9 mouse cellular contexts compared by ENCODE assay signal in the genomic region with DNA sequence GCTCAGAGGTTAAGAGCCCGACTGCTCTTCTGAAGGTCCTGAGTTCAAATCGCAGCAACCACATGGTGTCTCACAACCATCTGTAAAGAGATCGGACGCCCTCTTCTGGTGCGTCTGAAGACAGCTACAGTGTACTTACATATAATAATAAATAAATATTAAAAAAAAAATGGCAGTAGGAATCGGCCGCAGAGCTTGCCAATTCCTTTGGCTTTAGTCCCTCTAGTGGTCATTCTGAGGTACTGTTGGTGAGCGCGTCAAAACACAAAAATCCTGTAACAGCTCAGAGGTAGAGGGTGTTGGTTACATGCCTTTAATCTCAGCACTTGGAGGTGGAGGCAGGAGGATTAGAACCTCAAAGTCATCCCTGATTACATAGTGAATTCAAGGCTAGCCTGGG. TPM values are rescaled to one million over a fixed set of nuclear protein-coding genes. Genes with fewer than 3 reads are reported as not detected.
DNase-seq lines count a peak whose midpoint lies in the region; ATAC-seq and TF ChIP-seq lines count a peak whose summit lies in the region.
"Had no signal": no experiment of that assay in that cellular context is flagged by ENCODE, and none has a peak within 500 bp of the region (broad histone marks: within the 10 kb centered on the region; RNA-seq: fewer than 3 reads in every experiment).

No protein-coding gene starts in this region.

- no peaks in the 10 kb centered on the region for H3K9me3 ChIP-seq in midbrain, embryonic 10.5 days (replicated peaks)
- no peaks in the 10 kb centered on the region for H3K9me3 ChIP-seq in midbrain, embryonic 15.5 days
- no peaks in the 10 kb centered on the region for H3K9me3 ChIP-seq in forebrain, embryonic 14.5 days (replicated peaks; ENCODE audit: control insufficient read depth, low read length)
- no peaks in the 10 kb centered on the region for H3K9me3 ChIP-seq in liver, embryonic 13.5 days (replicated peaks)
- H3K9me3 ChIP-seq in neural tube, embryonic 11.5 days (ENCODE audit: control insufficient read depth, low read length), result no peaks in the 10 kb centered on the region
- H3K9me3 ChIP-seq: stomach, embryonic 15.5 days had no signal

- WGBS in midbrain, embryonic 10.5 days, result 21% methylated on average over 9 of the region's 9 CpGs
- WGBS in midbrain, embryonic 15.5 days, result 21% methylated on average over 9 of the region's 9 CpGs
- whole genome bisulfite sequencing in forebrain, embryonic 14.5 days, result 21% methylated on average over 9 of the region's 9 CpGs
- WGBS in kidney, adult 2 months, result 16% methylated on average over 9 of the region's 9 CpGs
- WGBS in liver, embryonic 13.5 days (ENCODE audit: insufficient replicate concordance), result 16% methylated on average over 9 of the region's 9 CpGs
- WGBS in neural tube, embryonic 11.5 days, result 23% methylated on average over 9 of the region's 9 CpGs

- no peak overlapping the region for H3K27ac ChIP-seq in midbrain, embryonic 10.5 days (replicated peaks)
- no peak overlapping the region for H3K27ac ChIP-seq in midbrain, embryonic 15.5 days
- no peak overlapping the region for H3K27ac ChIP-seq in forebrain, embryonic 14.5 days (ENCODE audit: low read depth, low read length)
- H3K27ac ChIP-seq in kidney, adult 2 months (ENCODE audit: insufficient read depth, low read depth, low read length), result no peak overlapping the region
- no peak overlapping the region for H3K27ac ChIP-seq in liver, embryonic 13.5 days
- no peak overlapping the region for H3K27ac ChIP-seq in neural tube, embryonic 11.5 days (ENCODE audit: low read depth, low read length)
- H3K27ac ChIP-seq: stomach, embryonic 15.5 days had no signal

- no peak for TF ChIP-seq POLR2A in kidney, adult 2 months (IDR thresholded peaks at IDR 0.05; ENCODE audit: low read depth, low read length)

- no peak for ATAC-seq in midbrain, embryonic 15.5 days (replicated peaks)
- peak; percentile 18; the same call in 1 of the 2 replicates for ATAC-seq in forebrain, embryonic 14.5 days
- no peak for ATAC-seq in liver, embryonic 13.5 days (ENCODE audit: low read depth)
- ATAC-seq in neural tube, embryonic 11.5 days (ENCODE audit: insufficient read depth, low FRiP score, low TSS enrichment), result peak; percentile 11; the same call in 1 of the 2 replicates

- no peak overlapping the region for H3K4me3 ChIP-seq in midbrain, embryonic 10.5 days
- H3K4me3 ChIP-seq in midbrain, embryonic 15.5 days, result no peak overlapping the region
- no peak overlapping the region for H3K4me3 ChIP-seq in forebrain, embryonic 14.5 days (ENCODE audit: low read depth, low read length)
- no peak overlapping the region for H3K4me3 ChIP-seq in kidney, adult 2 months (ENCODE audit: insufficient read depth, low read depth, low read length)
- no peak overlapping the region for H3K4me3 ChIP-seq in liver, embryonic 13.5 days (replicated peaks)
- H3K4me3 ChIP-seq in neural tube, embryonic 11.5 days (ENCODE audit: low read depth, low read length), result no peak overlapping the region
- H3K4me3 ChIP-seq: stomach, embryonic 15.5 days had no signal

- H3K4me1 ChIP-seq in midbrain, embryonic 10.5 days, result peaks cover 11% of the 10 kb centered on the region
- H3K4me1 ChIP-seq in midbrain, embryonic 15.5 days, result peaks cover 9% of the 10 kb centered on the region
- H3K4me1 ChIP-seq in forebrain, embryonic 14.5 days (ENCODE audit: control insufficient read depth, insufficient read depth, low read length), result peaks cover 6% of the 10 kb centered on the region
- no peaks in the 10 kb centered on the region for H3K4me1 ChIP-seq in kidney, adult 2 months (ENCODE audit: control insufficient read depth, insufficient read depth, low read length)
- peaks cover 15% of the 10 kb centered on the region for H3K4me1 ChIP-seq in liver, embryonic 13.5 days (replicated peaks)
- H3K4me1 ChIP-seq in neural tube, embryonic 11.5 days (ENCODE audit: control insufficient read depth, insufficient read depth, low read length), result peaks cover 6% of the 10 kb centered on the region
- H3K4me1 ChIP-seq: stomach, embryonic 15.5 days had no signal

- peak; percentile 53 for DNase-seq in midbrain, embryonic 10.5 days (ENCODE audit: low spot score)
- DNase-seq in c-Kit-negative CD71-positive TER-119-positive erythroid progenitor cells, embryonic 14.5 days (ENCODE audit: low read depth, low spot score), result peak; percentile 65
- DNase-seq in forebrain, embryonic 14.5 days (ENCODE audit: low spot score), result peak; percentile 80
- peak; percentile 71 for DNase-seq in kidney, adult 2 months
- DNase-seq in liver, embryonic 13.5 days, result peak; percentile 53
- DNase-seq in neural tube, embryonic 11.5 days (ENCODE audit: low spot score), result peak; percentile 67
- peak; percentile 50 for DNase-seq in telencephalon, adult 2 months (ENCODE audit: low read depth, low spot score)

- H3K4me2 ChIP-seq in midbrain, embryonic 15.5 days, result no peak overlapping the region
- no peak overlapping the region for H3K4me2 ChIP-seq in forebrain, embryonic 14.5 days (ENCODE audit: low read length)
- 0 out of 2 replicates have a peak overlapping the region, but pooled peaks have one; percentile 8 for H3K4me2 ChIP-seq in liver, embryonic 13.5 days
- H3K4me2 ChIP-seq in neural tube, embryonic 11.5 days (ENCODE audit: low read depth), result no peak overlapping the region
- H3K4me2 ChIP-seq: stomach, embryonic 15.5 days had no signal

- no peaks in the 10 kb centered on the region for H3K36me3 ChIP-seq in midbrain, embryonic 10.5 days
- no peaks in the 10 kb centered on the region for H3K36me3 ChIP-seq in midbrain, embryonic 15.5 days (replicated peaks)
- no peaks in the 10 kb centered on the region for H3K36me3 ChIP-seq in forebrain, embryonic 14.5 days (ENCODE audit: control insufficient read depth, insufficient read depth, low read length)
- H3K36me3 ChIP-seq in kidney, adult 2 months (ENCODE audit: control insufficient read depth, insufficient read depth, low read length), result no peaks in the 10 kb centered on the region
- H3K36me3 ChIP-seq in liver, embryonic 13.5 days, result no peaks in the 10 kb centered on the region
- H3K36me3 ChIP-seq in neural tube, embryonic 11.5 days (ENCODE audit: control insufficient read depth, insufficient read depth, low read length), result no peaks in the 10 kb centered on the region
- H3K36me3 ChIP-seq: stomach, embryonic 15.5 days had no signal

- no peak overlapping the region for H3K9ac ChIP-seq in midbrain, embryonic 15.5 days
- no peak overlapping the region for H3K9ac ChIP-seq in forebrain, embryonic 14.5 days (ENCODE audit: low read length)
- no peak overlapping the region for H3K9ac ChIP-seq in liver, embryonic 13.5 days
- H3K9ac ChIP-seq in neural tube, embryonic 11.5 days (ENCODE audit: low read length), result no peak overlapping the region
- H3K9ac ChIP-seq: stomach, embryonic 15.5 days had no signal

- H3K27me3 ChIP-seq in midbrain, embryonic 10.5 days (ENCODE audit: low read depth, poor library complexity, severe bottlenecking), result peaks cover 16% of the 10 kb centered on the region
- peaks cover 3% of the 10 kb centered on the region; the same call in 1 of the 2 replicates for H3K27me3 ChIP-seq in midbrain, embryonic 15.5 days (replicated peaks)
- H3K27me3 ChIP-seq in forebrain, embryonic 14.5 days (replicated peaks; ENCODE audit: control insufficient read depth, insufficient read depth, low read length), result no peaks in the 10 kb centered on the region; the same call in 1 of the 2 replicates
- H3K27me3 ChIP-seq in kidney, adult 2 months (replicated peaks; ENCODE audit: control insufficient read depth, insufficient read depth, low read length), result no peaks in the 10 kb centered on the region
- H3K27me3 ChIP-seq in liver, embryonic 13.5 days, result no peaks in the 10 kb centered on the region
- no peaks in the 10 kb centered on the region for H3K27me3 ChIP-seq in neural tube, embryonic 11.5 days (ENCODE audit: control insufficient read depth, insufficient read depth, low read length)
- H3K27me3 ChIP-seq: stomach, embryonic 15.5 days had no signal

- peak; percentile 59 for TF ChIP-seq CTCF in kidney, adult 2 months (conservative IDR thresholded peaks at IDR 0.05; ENCODE audit: insufficient read depth, insufficient read length, low read depth, low read length)

RNA-seq across cellular contexts. Expression of gene Sirt1, which starts 4.0 kb away (rescaled TPM):
- polyA plus RNA-seq in midbrain, embryonic 10.5 days (2016; fragmentation: Nextera tagmentation; extraction: Ambion mirVana), result 4.9 and 6.2 TPM in 2 replicates
- polyA plus RNA-seq in midbrain, embryonic 15.5 days (2015; fragmentation: Nextera tagmentation; extraction: Ambion mirVana), result 5.7 and 6.1 TPM in 2 replicates
- 5.6 and 6.2 TPM in 2 replicates for polyA plus RNA-seq in forebrain, embryonic 14.5 days (2014; fragmentation: Nextera tagmentation; extraction: Ambion mirVana)
- polyA plus RNA-seq in kidney, adult 2 months (2012; rRNA removed), result 3.3 and 4.6 TPM in 2 replicates
- polyA plus RNA-seq in liver, embryonic 13.5 days (2015; fragmentation: Nextera tagmentation; extraction: Ambion mirVana), result 3.1 and 3.3 TPM in 2 replicates
- polyA plus RNA-seq in neural tube, embryonic 11.5 days (2014; fragmentation: Nextera tagmentation; extraction: Ambion mirVana), result 10.9 and 13.3 TPM in 2 replicates

RNA-seq across cellular contexts. Expression of gene Dnajc12, which starts 4.8 kb away (rescaled TPM):
- polyA plus RNA-seq in midbrain, embryonic 10.5 days (2016; fragmentation: Nextera tagmentation; extraction: Ambion mirVana), result 11.9 and 15.2 TPM in 2 replicates
- polyA plus RNA-seq in midbrain, embryonic 15.5 days (2015; fragmentation: Nextera tagmentation; extraction: Ambion mirVana), result 18.0 and 20.3 TPM in 2 replicates
- polyA plus RNA-seq in forebrain, embryonic 14.5 days (2014; fragmentation: Nextera tagmentation; extraction: Ambion mirVana), result 9.8 and 11.2 TPM in 2 replicates
- 44.3 and 70.7 TPM in 2 replicates for polyA plus RNA-seq in kidney, adult 2 months (2012; rRNA removed)
- polyA plus RNA-seq in liver, embryonic 13.5 days (2015; fragmentation: Nextera tagmentation; extraction: Ambion mirVana), result 16.5 and 18.1 TPM in 2 replicates
- polyA plus RNA-seq in neural tube, embryonic 11.5 days (2014; fragmentation: Nextera tagmentation; extraction: Ambion mirVana), result 16.0 and 16.8 TPM in 2 replicates

RNA-seq across cellular contexts. Expression of gene Gm7075, which starts 44.1 kb away (rescaled TPM):
- polyA plus RNA-seq in midbrain, embryonic 10.5 days (2016; fragmentation: Nextera tagmentation; extraction: Ambion mirVana), result not detected in 2 replicates
- polyA plus RNA-seq in midbrain, embryonic 15.5 days (2015; fragmentation: Nextera tagmentation; extraction: Ambion mirVana), result not detected in 2 replicates
- not detected in 2 replicates for polyA plus RNA-seq in forebrain, embryonic 14.5 days (2014; fragmentation: Nextera tagmentation; extraction: Ambion mirVana)
- polyA plus RNA-seq in kidney, adult 2 months (2012; rRNA removed), result not detected in 2 replicates
- not detected in 2 replicates for polyA plus RNA-seq in liver, embryonic 13.5 days (2015; fragmentation: Nextera tagmentation; extraction: Ambion mirVana)
- not detected in 2 replicates for polyA plus RNA-seq in neural tube, embryonic 11.5 days (2014; fragmentation: Nextera tagmentation; extraction: Ambion mirVana)
- polyA plus RNA-seq: stomach, embryonic 15.5 days had no signal

RNA-seq across cellular contexts. Expression of gene Ctnna3, which starts 52.4 kb away (rescaled TPM):
- polyA plus RNA-seq in midbrain, embryonic 10.5 days (2016; fragmentation: Nextera tagmentation; extraction: Ambion mirVana), result 0.05 TPM in 1 of 2 replicates, not detected in the other
- 0.61 and 0.80 TPM in 2 replicates for polyA plus RNA-seq in midbrain, embryonic 15.5 days (2015; fragmentation: Nextera tagmentation; extraction: Ambion mirVana)
- polyA plus RNA-seq in forebrain, embryonic 14.5 days (2014; fragmentation: Nextera tagmentation; extraction: Ambion mirVana), result 0.41 and 0.61 TPM in 2 replicates
- polyA plus RNA-seq in kidney, adult 2 months (2012; rRNA removed), result 0.09 and 0.15 TPM in 2 replicates
- 0.05 and 0.13 TPM in 2 replicates for polyA plus RNA-seq in liver, embryonic 13.5 days (2015; fragmentation: Nextera tagmentation; extraction: Ambion mirVana)
- polyA plus RNA-seq in neural tube, embryonic 11.5 days (2014; fragmentation: Nextera tagmentation; extraction: Ambion mirVana), result 0.33 and 0.50 TPM in 2 replicates

Comparison
In these comparisons a context has a peak if more than half of its experiments do, and no peak if none do; other contexts are left out.
1. ATAC-seq: peak in forebrain, embryonic 14.5 days (single experiment) and neural tube, embryonic 11.5 days (single experiment); none in midbrain, embryonic 15.5 days (single experiment) and liver, embryonic 13.5 days (single experiment).
2. Peak in every context shown above with its lines, with median percentiles within 50 percentile points of each other: DNase-seq.